Mouse (Mus musculus) left cerebral cortex, adult 6 months (tissue): ENCODE measurements around the gene Olfr601. TPM values are rescaled to one million over a fixed set of nuclear protein-coding genes. Genes with fewer than 3 reads are reported as not detected.

Experiments used
- long read RNA-seq, 2 experiments: library from polyadenylated mRNA; unstranded; transcript quantifications; one replicate each; pipeline ENCODE4 v2.0.0; 2019 to 2020
- polyA plus RNA-seq: library from polyadenylated mRNA; unstranded; fragments of <200 nt; fragmentation: Nextera tagmentation; gene quantifications from 2 replicates; pipeline ENCODE4 v1.2.3, GENCODE M21; 2021

Gene Olfr601
- not detected in 2 replicates for polyA plus RNA-seq
- long read RNA-seq, experiment 1, result 0 reads
- long read RNA-seq, experiment 2, result 0 reads

GRCm38 (mm10) chr7:103362555-103362954 is at the start of gene Olfr601:
Gene Olfr601, minus strand, starts transcription at chr7:103362655.

GRCm38 (mm10) chr7:103386077-103386476 is 23.6 kb upstream of the Olfr601 start, which contains the start of gene Olfr603:
Gene Olfr603, minus strand, starts transcription at chr7:103386177.

GRCm38 (mm10) chr7:103349569-103349968 is 12.9 kb downstream of the Olfr601 start, which contains the start of gene Olfr600:
Gene Olfr600, minus strand, starts transcription at chr7:103349669.

GRCm38 (mm10) chr7:103335617-103336016 is 26.8 kb downstream of the Olfr601 start, which contains the start of gene Olfr599:
Gene Olfr599, plus strand, starts transcription at chr7:103335917.

GRCm38 (mm10) chr7:103323268-103323667 is 39.2 kb downstream of the Olfr601 start, which contains the start of gene Olfr598:
Gene Olfr598, plus strand, starts transcription at chr7:103323568.

GRCm38 (mm10) chr7:103316015-103316414 is 46.4 kb downstream of the Olfr601 start, which contains the start of gene Olfr597:
Gene Olfr597, plus strand, starts transcription at chr7:103316315.

Other genes with a start within 250 kb of the Olfr601 start
- not detected in 2 replicates for gene Olfr586, start 237.0 kb downstream of the Olfr601 start, polyA plus RNA-seq
- gene Olfr588-ps1, start 221.8 kb downstream of the Olfr601 start, polyA plus RNA-seq, result not detected in 2 replicates
- not detected in 2 replicates for gene Olfr589, start 206.3 kb downstream of the Olfr601 start, polyA plus RNA-seq
- gene Olfr591, start 184.3 kb downstream of the Olfr601 start, polyA plus RNA-seq, result not detected in 2 replicates
- not detected in 2 replicates for gene Olfr592, start 177.9 kb downstream of the Olfr601 start, polyA plus RNA-seq
- gene Olfr593, start 150.8 kb downstream of the Olfr601 start, polyA plus RNA-seq, result not detected in 2 replicates
- gene Olfr594, start 145.7 kb downstream of the Olfr601 start, polyA plus RNA-seq, result not detected in 2 replicates
- not detected in 2 replicates for gene Usp17ld, start 110.2 kb downstream of the Olfr601 start, polyA plus RNA-seq
- not detected in 2 replicates for gene Olfr596, start 57.0 kb downstream of the Olfr601 start, polyA plus RNA-seq
- not detected in 2 replicates for gene Olfr597, start 46.3 kb downstream of the Olfr601 start, polyA plus RNA-seq
- gene Olfr598, start 39.1 kb downstream of the Olfr601 start, polyA plus RNA-seq, result not detected in 2 replicates
- not detected in 2 replicates for gene Olfr599, start 26.7 kb downstream of the Olfr601 start, polyA plus RNA-seq
- not detected in 2 replicates for gene Olfr600, start 13.0 kb downstream of the Olfr601 start, polyA plus RNA-seq
- gene Olfr603, start 23.5 kb upstream of the Olfr601 start, polyA plus RNA-seq, result not detected in 2 replicates
- not detected in 2 replicates for gene Usp17lc, start 52.4 kb upstream of the Olfr601 start, polyA plus RNA-seq
- not detected in 2 replicates for gene Olfr605, start 82.8 kb upstream of the Olfr601 start, polyA plus RNA-seq
- gene Olfr606, start 86.4 kb upstream of the Olfr601 start, polyA plus RNA-seq, result not detected in 2 replicates
- gene Olfr607, start 101.5 kb upstream of the Olfr601 start, polyA plus RNA-seq, result not detected in 2 replicates
- gene Olfr608, start 107.2 kb upstream of the Olfr601 start, polyA plus RNA-seq, result not detected in 2 replicates
- gene Olfr609, start 135.4 kb upstream of the Olfr601 start, polyA plus RNA-seq, result not detected in 2 replicates
- gene Olfr610, start 149.5 kb upstream of the Olfr601 start, polyA plus RNA-seq, result not detected in 2 replicates
- gene Olfr611, start 158.2 kb upstream of the Olfr601 start, polyA plus RNA-seq, result not detected in 2 replicates
- not detected in 2 replicates for gene Olfr612, start 180.1 kb upstream of the Olfr601 start, polyA plus RNA-seq
- gene Olfr613, start 185.4 kb upstream of the Olfr601 start, polyA plus RNA-seq, result not detected in 2 replicates
- gene Olfr615, start 193.4 kb upstream of the Olfr601 start, polyA plus RNA-seq, result not detected in 2 replicates
- gene Olfr616, start 206.5 kb upstream of the Olfr601 start, polyA plus RNA-seq, result not detected in 2 replicates
- gene Olfr617, start 210.4 kb upstream of the Olfr601 start, polyA plus RNA-seq, result not detected in 2 replicates
- not detected in 2 replicates for gene Olfr618, start 227.4 kb upstream of the Olfr601 start, polyA plus RNA-seq
- gene Olfr619, start 237.9 kb upstream of the Olfr601 start, polyA plus RNA-seq, result not detected in 2 replicates
- gene Olfr620, start 249.9 kb upstream of the Olfr601 start, polyA plus RNA-seq, result not detected in 2 replicates